Mouse (Mus musculus) hindbrain, embryonic 11.5 days (tissue): ENCODE results near the gene I830077J02Rik. TPM values are rescaled to one million over a fixed set of nuclear protein-coding genes. Genes with fewer than 3 reads are reported as not detected.

Experiments used
- ATAC-seq: fragments of 200-750 bp; cut with Nextera tagmentation; 2 replicates; pipeline ENCODE4 v1.8.0; 2017; ENCODE audit warnings: mild to moderate bottlenecking, moderate TSS enrichment, moderate library complexity; ENCODE audit not compliant: low FRiP score
- DNase-seq: peaks from one replicate; pipeline ENCODE4 v3.0.0-alpha.2; 2015; ENCODE audit warnings: low spot score
- H3K27ac ChIP-seq: fragments of 300-500 bp; sonication (generic); 2 replicates; pipeline ENCODE4 v1.5.1; 2014; ENCODE audit warnings: mild to moderate bottlenecking, low read depth, low read length
- H3K27me3 ChIP-seq: fragments of 300-500 bp; sonication (generic); 2 replicates; pipeline ENCODE4 v1.6.1; 2014; ENCODE audit warnings: mild to moderate bottlenecking, low read length, moderate library complexity, mixed read lengths; ENCODE audit not compliant: control insufficient read depth, insufficient read depth
- H3K36me3 ChIP-seq: fragments of 300-500 bp; sonication (generic); 2 replicates; pipeline ENCODE4 v1.6.1; 2014; ENCODE audit warnings: mild to moderate bottlenecking, low read length, moderate library complexity, mixed read lengths; ENCODE audit not compliant: control insufficient read depth, insufficient read depth
- H3K4me1 ChIP-seq: fragments of 300-500 bp; sonication (generic); replicated peaks from 2 replicates; pipeline ENCODE4 v1.6.1; 2014; ENCODE audit warnings: low read length, mixed read lengths; ENCODE audit not compliant: control insufficient read depth, insufficient read depth
- H3K4me2 ChIP-seq: fragments of 300-500 bp; sonication (generic); replicated peaks from 2 replicates; pipeline ENCODE4 v1.6.1; 2014; ENCODE audit warnings: mild to moderate bottlenecking, low read depth, low read length
- H3K4me3 ChIP-seq: fragments of 300-500 bp; sonication (generic); 2 replicates; pipeline ENCODE4 v1.5.1; 2014; ENCODE audit warnings: low read depth, low read length
- H3K9ac ChIP-seq: fragments of 300-500 bp; sonication (generic); 2 replicates; pipeline ENCODE4 v1.6.1; 2014; ENCODE audit warnings: low read depth, low read length
- H3K9me3 ChIP-seq: fragments of 300-500 bp; sonication (generic); 2 replicates; pipeline ENCODE4 v1.6.1; 2016; ENCODE audit warnings: low read length; ENCODE audit not compliant: control insufficient read depth
- WGBS: fragments of 180-500 bp; shearing (Covaris S2); extraction: QIAGEN DNeasy Blood & Tissue Kit; methylation state at CpG from one replicate; pipeline ENCODE4 v1.1.7; 2014; 5-methylcytosine and 5-hydroxymethylcytosine counted together
- polyA plus RNA-seq: library from polyadenylated mRNA; unstranded; fragments of >200 nt; fragmentation: Nextera tagmentation; extraction: Ambion mirVana; gene quantifications from 2 replicates; pipeline ENCODE4 v1.2.1, GENCODE M21; 2014

The I830077J02Rik gene
- polyA plus RNA-seq, 1 experiment from 2014 or later: 0.97 TPM

DNA sequence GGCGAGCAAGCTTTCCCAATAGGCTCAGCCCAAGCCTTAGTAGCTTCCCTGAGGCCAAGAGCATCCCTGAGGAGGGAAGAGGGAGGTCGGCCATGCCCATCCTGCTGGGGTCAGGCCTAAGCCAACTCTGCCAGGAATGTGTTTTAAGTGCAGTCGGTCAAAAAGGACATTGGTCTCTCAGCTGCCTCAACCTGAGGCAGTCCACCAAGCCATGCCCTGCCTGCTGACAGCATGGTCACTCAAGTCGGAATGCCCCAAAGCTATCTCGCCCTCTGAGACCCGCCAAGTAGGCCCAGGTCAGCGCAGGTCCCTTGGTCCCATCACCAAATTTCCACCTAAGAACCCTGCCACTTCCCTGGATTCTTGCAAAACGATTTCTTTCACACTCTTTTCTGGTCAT is 53.7 kb downstream of the I830077J02Rik start:
- H3K4me2 ChIP-seq: no peak overlapping the region
- H3K36me3 ChIP-seq: no peaks in the 10 kb centered on the region
- H3K4me3 ChIP-seq: no peak overlapping the region
- H3K4me1 ChIP-seq: no peaks in the 10 kb centered on the region
- ATAC-seq: no peak
- no peak overlapping the region for H3K9ac ChIP-seq
- 87% methylated on average over 8 of the region's 8 CpGs for WGBS
- DNase-seq: no peak
- no peaks in the 10 kb centered on the region for H3K27me3 ChIP-seq
- H3K9me3 ChIP-seq: no peaks in the 10 kb centered on the region
- no peak overlapping the region for H3K27ac ChIP-seq

DNA sequence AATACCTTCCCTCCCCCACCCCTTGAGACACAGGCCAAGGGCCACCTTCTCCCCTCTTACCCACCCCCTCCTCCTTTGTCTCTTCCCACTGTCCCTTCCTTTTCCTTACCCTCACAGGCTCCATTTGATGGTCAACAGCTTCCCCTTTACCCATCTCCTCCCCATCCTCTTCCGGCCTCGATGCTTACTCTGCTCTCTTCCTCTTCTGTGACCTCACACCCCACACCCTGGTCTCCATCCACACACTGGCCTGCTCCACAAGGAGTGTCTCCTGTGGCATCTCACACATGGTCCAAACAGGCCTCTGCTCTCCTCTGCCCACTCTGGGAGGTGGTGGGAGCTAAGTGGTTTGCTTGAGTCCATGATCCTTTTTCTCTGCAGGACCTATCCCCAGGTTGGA is 54.5 kb downstream of the I830077J02Rik start:
- Histone ChIP-seq H3K4me3 (no peak overlapping the region), H3K9me3 (no peaks in the 10 kb centered on the region), H3K4me1 (no peaks in the 10 kb centered on the region), H3K9ac (no peak overlapping the region), H3K36me3 (no peaks in the 10 kb centered on the region), H3K4me2 (no peak overlapping the region), H3K27me3 (no peaks in the 10 kb centered on the region), H3K27ac (no peak overlapping the region)
- 86% methylated on average over 2 of the region's 2 CpGs for WGBS
- no peak for DNase-seq
- no peak for ATAC-seq

DNA sequence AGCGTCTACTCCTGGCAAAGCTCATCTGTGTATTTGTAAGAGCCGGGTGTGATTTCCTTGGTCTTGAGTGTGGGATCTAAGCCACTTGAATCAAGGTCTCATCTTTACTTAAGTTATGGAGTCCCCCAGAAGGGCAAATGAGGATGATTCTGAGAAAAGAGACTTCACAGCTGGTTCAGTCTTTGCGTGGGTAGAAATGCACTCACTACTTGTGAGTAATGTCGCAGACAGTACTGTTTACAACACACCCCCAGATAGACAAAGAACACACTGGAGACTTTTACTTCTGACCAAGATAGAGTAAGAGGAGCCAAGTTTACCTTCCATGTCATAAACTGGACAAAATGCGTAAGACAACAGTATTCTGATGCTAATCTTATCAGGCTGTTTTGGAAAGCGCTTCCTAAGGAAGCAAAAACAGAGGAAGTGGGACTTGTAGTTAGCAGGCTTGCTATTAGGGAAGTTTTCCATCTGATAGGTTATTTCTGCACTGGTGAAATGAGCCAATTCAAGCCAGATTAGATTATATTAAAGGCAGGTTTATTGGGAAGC is 55.1 kb downstream of the I830077J02Rik start:
- Histone ChIP-seq H3K9ac (no peak overlapping the region), H3K27me3 (no peaks in the 10 kb centered on the region), H3K36me3 (no peaks in the 10 kb centered on the region), H3K4me1 (no peaks in the 10 kb centered on the region), H3K9me3 (no peaks in the 10 kb centered on the region), H3K4me3 (no peak overlapping the region), H3K4me2 (no peak overlapping the region), H3K27ac (no peak overlapping the region)
- DNase-seq: no peak
- WGBS: 91% methylated on average over 6 of the region's 6 CpGs
- no peak for ATAC-seq

DNA sequence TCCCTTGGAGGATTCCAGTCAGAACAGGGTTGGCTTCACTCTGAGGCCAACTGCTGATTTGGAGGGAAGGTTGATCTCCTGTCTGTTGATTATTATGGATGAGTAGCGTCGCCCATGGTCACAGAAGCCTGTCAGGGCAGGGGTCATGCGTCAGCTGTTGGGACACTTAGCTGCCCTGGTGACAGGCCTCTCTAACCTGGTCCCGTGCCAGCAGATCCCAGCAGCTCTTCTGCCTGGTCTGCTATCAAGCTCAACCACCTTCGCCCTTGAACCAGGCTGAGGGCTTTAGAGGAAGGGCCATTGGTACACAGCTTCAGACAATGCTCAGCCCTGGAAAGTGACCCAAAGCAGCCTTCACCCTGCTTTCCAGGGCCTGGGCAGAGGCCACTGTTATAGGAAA is 56.4 kb downstream of the I830077J02Rik start:
- DNase-seq (no peak), ATAC-seq (no peak)
- 57% methylated on average over 5 of the region's 5 CpGs for WGBS
- Histone ChIP-seq H3K27ac (no peak overlapping the region), H3K4me1 (no peaks in the 10 kb centered on the region), H3K9ac (no peak overlapping the region), H3K9me3 (no peaks in the 10 kb centered on the region), H3K4me3 (no peak overlapping the region), H3K27me3 (no peaks in the 10 kb centered on the region), H3K4me2 (no peak overlapping the region), H3K36me3 (no peaks in the 10 kb centered on the region)

Other genes with a start within 250 kb of the I830077J02Rik start
- 40.7 and 45.6 TPM in 2 replicates for gene Ddx20, start 245.1 kb downstream of the I830077J02Rik start, polyA plus RNA-seq
- gene Inka2, start 228.1 kb downstream of the I830077J02Rik start, polyA plus RNA-seq: 1.2 and 1.3 TPM in 2 replicates
- 80.3 and 83.7 TPM in 2 replicates for gene Rap1a, start 131.3 kb downstream of the I830077J02Rik start, polyA plus RNA-seq
- 0.10 and 0.23 TPM in 2 replicates for gene Adora3, start 61.8 kb downstream of the I830077J02Rik start, polyA plus RNA-seq
- gene Tmigd3, start 61.8 kb downstream of the I830077J02Rik start, polyA plus RNA-seq: not detected in 2 replicates
- 108 and 125 TPM in 2 replicates for gene Wdr77, start 26.7 kb upstream of the I830077J02Rik start, polyA plus RNA-seq
- 556 and 566 TPM in 2 replicates for gene Atp5f1, start 27.4 kb upstream of the I830077J02Rik start, polyA plus RNA-seq
- 2.3 and 3.1 TPM in 2 replicates for gene Ovgp1, start 41.0 kb upstream of the I830077J02Rik start, polyA plus RNA-seq
- gene Pifo, start 82.0 kb upstream of the I830077J02Rik start, polyA plus RNA-seq: 3.5 and 7.1 TPM in 2 replicates
- not detected in 2 replicates for gene Chil5, start 100.2 kb upstream of the I830077J02Rik start, polyA plus RNA-seq
- 0.11 and 0.88 TPM in 2 replicates for gene Chia1, start 180.6 kb upstream of the I830077J02Rik start, polyA plus RNA-seq
- not detected in 2 replicates for gene Chil3, start 234.9 kb upstream of the I830077J02Rik start, polyA plus RNA-seq